Mouse (Mus musculus) hindbrain, embryonic 12.5 days (tissue): ENCODE data around the gene Tsc2. TPM values are rescaled to one million over a fixed set of nuclear protein-coding genes. Genes with fewer than 3 reads are reported as not detected.

ENCODE experiments used
- ATAC-seq: fragments of 200-750 bp; cut with Nextera tagmentation; 2 replicates; pipeline ENCODE4 v1.8.0; 2017; ENCODE audit warnings: moderate TSS enrichment; ENCODE audit not compliant: low FRiP score
- H3K27ac ChIP-seq: fragments of 300-500 bp; sonication (generic); 2 replicates; pipeline ENCODE4 v1.5.1; 2016; ENCODE audit warnings: mild to moderate bottlenecking
- H3K27me3 ChIP-seq: fragments of 300-500 bp; sonication (generic); 2 replicates; pipeline ENCODE4 v1.6.1; 2016; ENCODE audit warnings: mild to moderate bottlenecking
- H3K36me3 ChIP-seq: fragments of 300-500 bp; sonication (generic); 2 replicates; pipeline ENCODE4 v1.6.1; 2016; ENCODE audit warnings: mild to moderate bottlenecking
- H3K4me1 ChIP-seq: fragments of 300-500 bp; sonication (generic); 2 replicates; pipeline ENCODE4 v1.6.1; 2016
- H3K4me2 ChIP-seq: fragments of 300-500 bp; sonication (generic); replicated peaks from 2 replicates; pipeline ENCODE4 v1.6.1; 2016; ENCODE audit warnings: mild to moderate bottlenecking
- H3K4me3 ChIP-seq: fragments of 300-500 bp; sonication (generic); 2 replicates; pipeline ENCODE4 v1.5.1; 2016; ENCODE audit warnings: mild to moderate bottlenecking
- H3K9ac ChIP-seq: fragments of 300-500 bp; sonication (generic); 2 replicates; pipeline ENCODE4 v1.6.1; 2016; ENCODE audit warnings: mild to moderate bottlenecking, moderate library complexity
- H3K9me3 ChIP-seq: fragments of 300-500 bp; sonication (generic); replicated peaks from 2 replicates; pipeline ENCODE4 v1.6.1; 2016; ENCODE audit warnings: mild to moderate bottlenecking
- WGBS: fragments of 180-500 bp; shearing (Covaris S2); methylation state at CpG from one replicate; pipeline ENCODE4 v1.1.7; 2016; 5-methylcytosine and 5-hydroxymethylcytosine counted together
- polyA plus RNA-seq: library from polyadenylated mRNA; unstranded; fragments of >200 nt; fragmentation: Nextera tagmentation; extraction: Ambion mirVana; gene quantifications from 2 replicates; pipeline ENCODE4 v1.2.1, GENCODE M21; 2016

Gene Tsc2
- polyA plus RNA-seq, 1 experiment from 2014 or later: 86.2 TPM

- Histone ChIP-seq H3K36me3 (peaks cover 99% of the 10 kb centered on the region), H3K4me2 (no peak overlapping the region), H3K9me3 (no peaks in the 10 kb centered on the region), H3K4me1 (no peaks in the 10 kb centered on the region), H3K4me3 (no peak overlapping the region), H3K27ac (no peak overlapping the region), H3K9ac (no peak overlapping the region), H3K27me3 (no peaks in the 10 kb centered on the region)
- ATAC-seq: no peak
- 95% methylated on average over 3 of the region's 3 CpGs for WGBS
Measured at GRCm38 (mm10) chr17:24597989-24598388, 34.4 kb downstream of the Tsc2 start.

GRCm38 (mm10) chr17:24596471-24597183 lies 35.8 kb downstream of the Tsc2 start:
- ATAC-seq: no peak
- H3K4me2 ChIP-seq: no peak overlapping the region
- H3K27me3 ChIP-seq: no peaks in the 10 kb centered on the region
- 89% methylated on average over 19 of the region's 19 CpGs for WGBS
- no peak overlapping the region for H3K4me3 ChIP-seq
- no peaks in the 10 kb centered on the region for H3K4me1 ChIP-seq
- H3K9ac ChIP-seq: no peak overlapping the region
- H3K27ac ChIP-seq: no peak overlapping the region
- H3K36me3 ChIP-seq: peaks cover 98% of the 10 kb centered on the region
- H3K9me3 ChIP-seq: no peaks in the 10 kb centered on the region

GRCm38 (mm10) chr17:24596073-24596466 lies 36.4 kb downstream of the Tsc2 start:
- Histone ChIP-seq H3K36me3 (peaks cover 98% of the 10 kb centered on the region), H3K27ac (no peak overlapping the region), H3K4me3 (no peak overlapping the region), H3K9me3 (no peaks in the 10 kb centered on the region), H3K9ac (no peak overlapping the region), H3K27me3 (no peaks in the 10 kb centered on the region), H3K4me2 (no peak overlapping the region), H3K4me1 (no peaks in the 10 kb centered on the region)
- 73% methylated on average over 5 of the region's 5 CpGs for WGBS
- no peak for ATAC-seq

- Histone ChIP-seq H3K9ac (no peak overlapping the region), H3K4me1 (no peaks in the 10 kb centered on the region), H3K27me3 (no peaks in the 10 kb centered on the region), H3K4me2 (no peak overlapping the region), H3K27ac (0 out of 2 replicates have a peak overlapping the region, but pooled peaks have one; percentile 23), H3K36me3 (peaks cover 98% of the 10 kb centered on the region), H3K9me3 (no peaks in the 10 kb centered on the region), H3K4me3 (no peak overlapping the region)
- WGBS: 76% methylated on average over 17 of the region's 17 CpGs
- no peak for ATAC-seq
Measured at GRCm38 (mm10) chr17:24595126-24596072, 37.0 kb downstream of the Tsc2 start.

- Histone ChIP-seq H3K4me1 (no peaks in the 10 kb centered on the region), H3K27ac (no peak overlapping the region), H3K36me3 (peaks cover 95% of the 10 kb centered on the region), H3K4me2 (no peak overlapping the region), H3K27me3 (no peaks in the 10 kb centered on the region), H3K4me3 (no peak overlapping the region), H3K9me3 (no peaks in the 10 kb centered on the region), H3K9ac (no peak overlapping the region)
- WGBS: 92% methylated on average over 26 of the region's 26 CpGs
- no peak for ATAC-seq
Measured at GRCm38 (mm10) chr17:24593992-24594890, 38.2 kb downstream of the Tsc2 start.

GRCm38 (mm10) chr17:24593248-24593647 lies 39.2 kb downstream of the Tsc2 start:
- Histone ChIP-seq H3K4me1 (no peaks in the 10 kb centered on the region), H3K4me2 (no peak overlapping the region), H3K36me3 (peaks cover 90% of the 10 kb centered on the region), H3K9ac (no peak overlapping the region), H3K27me3 (no peaks in the 10 kb centered on the region), H3K4me3 (no peak overlapping the region), H3K27ac (no peak overlapping the region), H3K9me3 (no peaks in the 10 kb centered on the region)
- no peak for ATAC-seq
- 81% methylated on average over 5 of the region's 5 CpGs for WGBS

GRCm38 (mm10) chr17:24591695-24592094 lies 40.7 kb downstream of the Tsc2 start:
- peaks cover 90% of the 10 kb centered on the region for H3K36me3 ChIP-seq

GRCm38 (mm10) chr17:24590943-24591342 lies 41.5 kb downstream of the Tsc2 start:
- Histone ChIP-seq H3K4me2 (no peak overlapping the region), H3K4me3 (no peak overlapping the region), H3K9me3 (no peaks in the 10 kb centered on the region), H3K36me3 (peaks cover 90% of the 10 kb centered on the region), H3K27ac (no peak overlapping the region), H3K9ac (no peak overlapping the region), H3K27me3 (no peaks in the 10 kb centered on the region), H3K4me1 (no peaks in the 10 kb centered on the region)
- no peak for ATAC-seq
- 93% methylated on average over 3 of the region's 3 CpGs for WGBS

More at GRCm38 (mm10) chr17:24591695-24592094, 40.7 kb downstream of the Tsc2 start:
- WGBS: 95% methylated on average over 5 of the region's 5 CpGs
- Histone ChIP-seq H3K27me3 (no peaks in the 10 kb centered on the region), H3K4me2 (no peak overlapping the region), H3K9me3 (no peaks in the 10 kb centered on the region), H3K4me1 (no peaks in the 10 kb centered on the region), H3K27ac (no peak overlapping the region), H3K4me3 (no peak overlapping the region), H3K9ac (no peak overlapping the region)
- ATAC-seq: no peak

- H3K4me2 ChIP-seq: no peak overlapping the region
- 93% methylated on average over 4 of the region's 4 CpGs for WGBS
- peaks cover 79% of the 10 kb centered on the region for H3K36me3 ChIP-seq
- H3K4me3 ChIP-seq: no peak overlapping the region
- H3K27me3 ChIP-seq: no peaks in the 10 kb centered on the region
- no peaks in the 10 kb centered on the region for H3K4me1 ChIP-seq
- no peaks in the 10 kb centered on the region for H3K9me3 ChIP-seq
- H3K9ac ChIP-seq: no peak overlapping the region
- no peak overlapping the region for H3K27ac ChIP-seq
- ATAC-seq: no peak
Measured at GRCm38 (mm10) chr17:24586532-24586931, 45.9 kb downstream of the Tsc2 start.

- no peak overlapping the region for H3K4me2 ChIP-seq
- H3K27me3 ChIP-seq: no peaks in the 10 kb centered on the region
- H3K9ac ChIP-seq: no peak overlapping the region
- peaks cover 83% of the 10 kb centered on the region for H3K36me3 ChIP-seq
- H3K4me3 ChIP-seq: no peak overlapping the region
- H3K9me3 ChIP-seq: no peaks in the 10 kb centered on the region
- H3K4me1 ChIP-seq: no peaks in the 10 kb centered on the region
- WGBS: 81% methylated on average over 3 of the region's 3 CpGs
- no peak overlapping the region for H3K27ac ChIP-seq
- no peak for ATAC-seq
Measured at GRCm38 (mm10) chr17:24584520-24584919, 47.9 kb downstream of the Tsc2 start.

GRCm38 (mm10) chr17:24583599-24584460 lies 48.6 kb downstream of the Tsc2 start:
- H3K9ac ChIP-seq: no peak overlapping the region
- no peak overlapping the region for H3K4me2 ChIP-seq
- H3K36me3 ChIP-seq: peaks cover 84% of the 10 kb centered on the region
- H3K27me3 ChIP-seq: no peaks in the 10 kb centered on the region
- no peak for ATAC-seq
- no peak overlapping the region for H3K27ac ChIP-seq
- H3K9me3 ChIP-seq: no peaks in the 10 kb centered on the region
- 68% methylated on average over 5 of the region's 5 CpGs for WGBS
- no peak overlapping the region for H3K4me3 ChIP-seq
- no peaks in the 10 kb centered on the region for H3K4me1 ChIP-seq
